In genomic region chr2:69294508-69294907, GRCm38 (mm10) we compare ENCODE assay signal across 45 mouse cellular contexts. TPM values are rescaled to one million over a fixed set of nuclear protein-coding genes. Genes with fewer than 3 reads are reported as not detected.
"Had no signal": no experiment of that assay in that cellular context is flagged by ENCODE, and none has a peak within 500 bp of the region (broad histone marks: within the 10 kb centered on the region; RNA-seq: fewer than 3 reads in every experiment).

No protein-coding gene starts in this region.

- H3K27me3 ChIP-seq: heart, embryonic 12.5 days; heart, embryonic 13.5 days; heart, embryonic 15.5 days; hindbrain, embryonic 12.5 days; hindbrain, embryonic 13.5 days; hindbrain, embryonic 15.5 days; intestine, embryonic 15.5 days; kidney, embryonic 15.5 days had no signal

- DNase-seq: heart, postnatal 10 days; heart, postnatal 14 days; heart, postnatal 36 days; heart, postnatal 4 days; kidney, adult 11 months; kidney, adult 18-20 months; kidney, adult 2 months; kidney, adult 8-10 months; kidney, adult 9 months; kidney, postnatal 10 days; kidney, postnatal 14 days; kidney, postnatal 25 days; kidney, postnatal 36 days; kidney, postnatal 4 days; layer of hippocampus, adult 9-11 months; layer of hippocampus, postnatal 36 days had no signal

- H3K9ac ChIP-seq: heart, embryonic 12.5 days; heart, embryonic 13.5 days; heart, embryonic 15.5 days; hindbrain, embryonic 12.5 days; hindbrain, embryonic 13.5 days; hindbrain, embryonic 14.5 days; hindbrain, embryonic 15.5 days; intestine, embryonic 15.5 days; kidney, embryonic 15.5 days had no signal

- H3K4me2 ChIP-seq: heart, embryonic 11.5 days; heart, embryonic 12.5 days; heart, embryonic 13.5 days; heart, embryonic 15.5 days; hindbrain, embryonic 12.5 days; hindbrain, embryonic 13.5 days; hindbrain, embryonic 14.5 days; hindbrain, embryonic 15.5 days; intestine, embryonic 15.5 days; kidney, embryonic 15.5 days had no signal

- H3K4me1 ChIP-seq: heart, embryonic 10.5 days; heart, embryonic 12.5 days; heart, embryonic 13.5 days; heart, embryonic 15.5 days; hindbrain, embryonic 10.5 days; hindbrain, embryonic 12.5 days; hindbrain, embryonic 13.5 days; hindbrain, embryonic 15.5 days; intestine, embryonic 15.5 days; kidney, embryonic 15.5 days had no signal

- H3K36me3 ChIP-seq: heart, embryonic 10.5 days; heart, embryonic 12.5 days; heart, embryonic 13.5 days; heart, embryonic 15.5 days; hindbrain, embryonic 10.5 days; hindbrain, embryonic 12.5 days; hindbrain, embryonic 13.5 days; hindbrain, embryonic 15.5 days; intestine, embryonic 15.5 days; kidney, embryonic 15.5 days had no signal

- H3K4me3 ChIP-seq: heart, embryonic 10.5 days; heart, embryonic 12.5 days; heart, embryonic 13.5 days; heart, embryonic 15.5 days; hindbrain, embryonic 10.5 days; hindbrain, embryonic 12.5 days; hindbrain, embryonic 13.5 days; hindbrain, embryonic 15.5 days; intestine, embryonic 15.5 days; kidney, embryonic 15.5 days; layer of hippocampus, adult 2 months had no signal

- ATAC-seq: hindbrain, embryonic 16.5 days; hindbrain, postnatal 0 days; inflammation-experienced regulatory T-cells, adult 6 months; intestine, embryonic 15.5 days; intestine, embryonic 16.5 days; intestine, postnatal 0 days had no signal

- H3K9me3 ChIP-seq: heart, embryonic 10.5 days; heart, embryonic 12.5 days; heart, embryonic 13.5 days; heart, embryonic 15.5 days; hindbrain, embryonic 10.5 days; hindbrain, embryonic 12.5 days; hindbrain, embryonic 13.5 days; hindbrain, embryonic 15.5 days; intestine, embryonic 15.5 days; kidney, embryonic 15.5 days had no signal

- H3K27ac ChIP-seq: heart, embryonic 10.5 days; heart, embryonic 13.5 days; heart, embryonic 15.5 days; hindbrain, embryonic 10.5 days; hindbrain, embryonic 12.5 days; hindbrain, embryonic 13.5 days; hindbrain, embryonic 14.5 days; hindbrain, embryonic 15.5 days; hindbrain, postnatal 0 days; intestine, embryonic 15.5 days; kidney, embryonic 15.5 days; kidney, postnatal 0 days; layer of hippocampus, adult 2 months had no signal

RNA-seq across cellular contexts. Expression of gene Abcb11, which starts 47.9 kb away (rescaled TPM):
- total RNA-seq: heart, adult 8-10 months; heart, postnatal 10 days; heart, postnatal 14 days; heart, postnatal 25 days; heart, postnatal 36 days; heart, postnatal 4 days; hematopoietic stem cell, adult 5-6 weeks; hindbrain, postnatal 0 days; layer of hippocampus, adult 18-20 months; layer of hippocampus, adult 2 months; layer of hippocampus, adult 8-10 months; layer of hippocampus, postnatal 36 days had no signal
- polyA plus RNA-seq: heart, embryonic 11.5 days; heart, embryonic 12.5 days; heart, embryonic 14.5 days; heart, embryonic 15.5 days; heart, postnatal 0 days; hindbrain, embryonic 12.5 days; hindbrain, embryonic 13.5 days; hindbrain, embryonic 15.5 days; inflammation-experienced regulatory T-cells, adult 6 months; intestine, embryonic 14.5 days; kidney, adult 2 months; kidney, embryonic 14.5 days; large intestine, adult 2 months had no signal
